Mouse (Mus musculus): ENCODE data around the gene Agfg2. TPM values are rescaled to one million over a fixed set of nuclear protein-coding genes. Genes with fewer than 3 reads are reported as not detected.

Agfg2 gene
- polyA plus RNA-seq, 1 experiment from 2014 or later: 10.4 TPM

Other genes with a start within 250 kb of the Agfg2 start
- gene Zan, start 207.7 kb downstream of the Agfg2 start, polyA plus RNA-seq (2014; fragmentation: Nextera tagmentation; extraction: Ambion mirVana): 0.04 and 0.05 TPM in 2 replicates
- gene Pop7, start 182.2 kb downstream of the Agfg2 start, polyA plus RNA-seq (2014; fragmentation: Nextera tagmentation; extraction: Ambion mirVana): 81.2 and 98.0 TPM in 2 replicates
- 11.5 and 13.0 TPM in 2 replicates for gene Gigyf1, start 166.2 kb downstream of the Agfg2 start, polyA plus RNA-seq (2014; fragmentation: Nextera tagmentation; extraction: Ambion mirVana)
- gene Epo, start 151.5 kb downstream of the Agfg2 start, polyA plus RNA-seq (2014; fragmentation: Nextera tagmentation; extraction: Ambion mirVana): not detected in 2 replicates
- 598 and 644 TPM in 2 replicates for gene Gnb2, start 151.2 kb downstream of the Agfg2 start, polyA plus RNA-seq (2014; fragmentation: Nextera tagmentation; extraction: Ambion mirVana)
- gene Actl6b, start 131.2 kb downstream of the Agfg2 start, polyA plus RNA-seq (2014; fragmentation: Nextera tagmentation; extraction: Ambion mirVana): 184 and 201 TPM in 2 replicates
- 1.8 and 1.9 TPM in 2 replicates for gene Tfr2, start 114.9 kb downstream of the Agfg2 start, polyA plus RNA-seq (2014; fragmentation: Nextera tagmentation; extraction: Ambion mirVana)
- gene Mospd3, start 83.7 kb downstream of the Agfg2 start, polyA plus RNA-seq (2014; fragmentation: Nextera tagmentation; extraction: Ambion mirVana): 44.4 and 58.4 TPM in 2 replicates
- gene Pcolce, start 70.9 kb downstream of the Agfg2 start, polyA plus RNA-seq (2014; fragmentation: Nextera tagmentation; extraction: Ambion mirVana): 10.5 and 12.3 TPM in 2 replicates
- gene Fbxo24, start 55.7 kb downstream of the Agfg2 start, polyA plus RNA-seq (2014; fragmentation: Nextera tagmentation; extraction: Ambion mirVana): 0.10 TPM in 1 of 2 replicates, not detected in the other
- gene Lrch4, start 55.6 kb downstream of the Agfg2 start, polyA plus RNA-seq (2014; fragmentation: Nextera tagmentation; extraction: Ambion mirVana): 12.3 and 12.4 TPM in 2 replicates
- 4.6 and 6.6 TPM in 2 replicates for gene Gm20605, start 55.6 kb downstream of the Agfg2 start, polyA plus RNA-seq (2014; fragmentation: Nextera tagmentation; extraction: Ambion mirVana)
- 1.5 and 4.6 TPM in 2 replicates for gene Sap25, start 43.4 kb downstream of the Agfg2 start, polyA plus RNA-seq (2014; fragmentation: Nextera tagmentation; extraction: Ambion mirVana)
- not detected in 2 replicates for gene Irs3, start 39.0 kb downstream of the Agfg2 start, polyA plus RNA-seq (2014; fragmentation: Nextera tagmentation; extraction: Ambion mirVana)
- gene Nyap1, start 56.9 kb upstream of the Agfg2 start, polyA plus RNA-seq (2014; fragmentation: Nextera tagmentation; extraction: Ambion mirVana): 13.8 and 14.5 TPM in 2 replicates
- 52.3 and 62.1 TPM in 2 replicates for gene Tsc22d4, start 61.0 kb upstream of the Agfg2 start, polyA plus RNA-seq (2014; fragmentation: Nextera tagmentation; extraction: Ambion mirVana)
- gene Ppp1r35, start 94.1 kb upstream of the Agfg2 start, polyA plus RNA-seq (2014; fragmentation: Nextera tagmentation; extraction: Ambion mirVana): 55.1 and 60.0 TPM in 2 replicates
- gene Mepce, start 102.9 kb upstream of the Agfg2 start, polyA plus RNA-seq (2014; fragmentation: Nextera tagmentation; extraction: Ambion mirVana): 13.1 and 13.2 TPM in 2 replicates
- gene Zcwpw1, start 103.1 kb upstream of the Agfg2 start, polyA plus RNA-seq (2014; fragmentation: Nextera tagmentation; extraction: Ambion mirVana): 7.3 and 7.7 TPM in 2 replicates
- gene Pilra, start 151.6 kb upstream of the Agfg2 start, polyA plus RNA-seq (2014; fragmentation: Nextera tagmentation; extraction: Ambion mirVana): 0.33 and 0.67 TPM in 2 replicates
- gene Pilrb1, start 173.4 kb upstream of the Agfg2 start, polyA plus RNA-seq (2014; fragmentation: Nextera tagmentation; extraction: Ambion mirVana): 0.17 TPM in 1 of 2 replicates, not detected in the other
- not detected in 2 replicates for gene Pilrb2, start 187.1 kb upstream of the Agfg2 start, polyA plus RNA-seq (2014; fragmentation: Nextera tagmentation; extraction: Ambion mirVana)
- gene Cyp3a13, start 236.9 kb upstream of the Agfg2 start, polyA plus RNA-seq (2014; fragmentation: Nextera tagmentation; extraction: Ambion mirVana): not detected in 2 replicates

Data from forebrain, embryonic 14.5 days (tissue).